Mouse (Mus musculus) lung, adult 2 months (tissue): ENCODE data around the gene Ppara.

Experiments
- CTCF ChIP-seq: fragments of 200-500 bp; IDR thresholded peaks from 2 replicates; pipeline ENCODE4 v1.5.1; 2011; ENCODE audit warnings: mild to moderate bottlenecking, low read length, control low read depth; ENCODE audit not compliant: insufficient read depth
- POLR2A ChIP-seq: fragments of 200-500 bp; IDR thresholded peaks from 2 replicates; pipeline ENCODE4 v1.6.1; 2011; ENCODE audit warnings: low read depth, mild to moderate bottlenecking, control low read depth, low read length, borderline replicate concordance; ENCODE audit errors: extremely low read depth

- TF ChIP-seq POLR2A (no peak), CTCF (no peak)
Measured at GRCm38 (mm10) chr15:85708217-85708616, 26.6 kb upstream of the Ppara start.
